Mouse (Mus musculus) urinary bladder, postnatal 36 days (tissue): ENCODE measurements at regions not wholly inside any gene's neighbourhood (a gene's known extent, or its start where the extent isn't known, plus 50 kb on each side); places are given as distances from the start of the nearest gene placed in this dataset.
A peak's percentile ranks its signal among the peaks of the same experiment; 100 is the strongest.

Experiments
- DNase-seq, 2 experiments: peaks; one replicate each; pipeline ENCODE4 v3.0.0; 2022; ENCODE audit warnings: low spot score in 2 of 2, mixed read lengths in 1 of 2

GRCm38 (mm10) chr7:79201246-79201645 is 52.4 kb upstream of the Mfge8 start:
- no peak for DNase-seq

GRCm38 (mm10) chr7:79202336-79202735 is 53.5 kb upstream of the Mfge8 start:
- peak in 1 of 2 experiments; percentile 34 for DNase-seq

GRCm38 (mm10) chr7:79203481-79203880 is 54.6 kb upstream of the Mfge8 start:
- DNase-seq: peak in 1 of 2 experiments; percentile 47

GRCm38 (mm10) chr7:79207140-79207539 is 58.3 kb upstream of the Mfge8 start:
- DNase-seq: peak; percentile 39 to 66

- DNase-seq: no peak
These were observed 61.7 kb upstream of the Mfge8 start for GRCm38 (mm10) chr7:79210376-79211215.

- DNase-seq: peak; percentile 44 to 57
These were observed 61.6 kb upstream of the Abhd2 start for GRCm38 (mm10) chr7:79211287-79211976.

GRCm38 (mm10) chr7:79212231-79212630 is 60.8 kb upstream of the Abhd2 start:
- DNase-seq: no peak

GRCm38 (mm10) chr7:79215001-79215400 is 58.0 kb upstream of the Abhd2 start:
- no peak for DNase-seq

GRCm38 (mm10) chr7:79217232-79217631 is 55.8 kb upstream of the Abhd2 start:
- no peak for DNase-seq

- DNase-seq: no peak
These were observed 50.2 kb upstream of the Abhd2 start for GRCm38 (mm10) chr7:79222626-79223335.
